Mouse (Mus musculus): ENCODE measurements at regions not wholly inside any gene's neighbourhood (a gene's known extent, or its start where the extent isn't known, plus 50 kb on each side); places are given as distances from the start of the nearest gene placed in this dataset.

DNA sequence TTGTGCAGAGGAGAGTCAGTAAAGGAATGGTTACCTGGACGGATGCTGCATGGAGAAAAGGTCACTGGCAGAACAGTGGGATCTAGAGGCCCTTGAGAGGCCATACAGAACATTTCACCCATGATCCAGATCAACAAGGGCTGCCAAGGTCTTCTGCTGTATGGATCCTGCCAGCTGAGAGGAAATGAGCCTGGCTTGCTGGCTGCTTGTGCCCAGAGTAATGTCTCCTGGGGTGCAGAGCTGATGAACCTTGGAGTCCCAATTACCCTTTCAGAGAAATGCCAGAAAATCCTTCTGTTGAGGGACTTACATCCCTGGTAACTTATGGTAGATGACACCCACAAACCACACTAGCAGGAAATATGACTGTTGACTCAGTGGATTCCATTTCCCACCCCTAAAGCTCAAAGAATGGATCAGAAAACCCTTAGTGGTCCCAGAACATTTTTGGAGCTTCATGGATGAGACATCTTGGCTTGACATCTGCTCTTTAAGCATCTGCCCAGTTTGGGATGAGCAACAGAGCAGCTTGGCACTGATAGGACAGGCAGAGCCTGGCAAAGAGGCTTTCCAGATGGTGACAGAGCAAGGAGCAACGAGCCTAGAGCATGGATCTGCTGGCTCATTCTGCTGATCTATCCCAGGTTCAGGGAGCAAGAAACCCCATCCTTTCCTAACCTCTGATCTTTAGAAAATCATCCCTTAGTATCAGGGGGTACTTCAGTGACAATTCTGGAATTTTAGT is 416.6 kb downstream of the Adra2a start:
- DNase-seq (ENCODE audit: low spot score in 2 of 2) = no peak

DNA sequence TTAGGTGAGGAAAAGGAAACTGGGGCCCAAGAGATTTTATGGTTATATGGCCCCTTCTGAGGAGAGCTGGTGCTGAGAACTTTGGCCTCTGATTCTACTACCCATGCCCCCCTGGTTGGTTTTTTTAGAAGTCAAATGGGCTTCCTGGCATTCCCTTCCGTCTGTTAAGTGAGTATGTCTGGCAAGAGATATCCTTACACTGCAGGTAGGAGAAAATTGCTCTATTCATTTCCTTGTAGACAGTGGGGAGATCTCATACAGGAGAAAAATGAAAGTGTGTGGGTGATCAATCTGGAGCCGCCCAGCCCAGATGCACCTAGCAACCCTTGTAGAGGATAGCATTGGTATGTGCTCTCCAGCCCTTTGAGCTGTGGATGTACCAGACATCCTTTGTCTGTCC is 418.5 kb downstream of the Adra2a start:
- no peak for DNase-seq (ENCODE audit: low spot score in 2 of 2)

DNA sequence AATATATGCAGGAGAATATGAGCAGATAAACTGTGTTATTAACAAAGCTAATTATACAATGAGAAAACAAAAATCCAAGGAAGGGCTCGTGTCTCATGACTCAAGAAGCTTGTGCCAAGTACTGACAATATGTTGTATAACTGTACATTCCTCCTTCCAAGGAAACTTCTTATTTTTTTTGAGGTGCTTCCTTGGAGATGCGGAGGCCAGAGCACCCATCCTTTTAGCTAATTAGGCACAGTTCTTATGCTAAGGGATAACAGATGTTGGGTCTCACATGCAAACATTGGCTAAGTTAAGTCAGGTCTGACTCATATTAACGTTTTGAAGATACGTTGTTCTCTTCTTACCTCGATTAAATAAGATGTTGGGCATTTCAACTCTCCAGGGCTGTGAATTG is 426.1 kb downstream of the Adra2a start:
- DNase-seq (ENCODE audit: low spot score in 2 of 2) = no peak

DNA sequence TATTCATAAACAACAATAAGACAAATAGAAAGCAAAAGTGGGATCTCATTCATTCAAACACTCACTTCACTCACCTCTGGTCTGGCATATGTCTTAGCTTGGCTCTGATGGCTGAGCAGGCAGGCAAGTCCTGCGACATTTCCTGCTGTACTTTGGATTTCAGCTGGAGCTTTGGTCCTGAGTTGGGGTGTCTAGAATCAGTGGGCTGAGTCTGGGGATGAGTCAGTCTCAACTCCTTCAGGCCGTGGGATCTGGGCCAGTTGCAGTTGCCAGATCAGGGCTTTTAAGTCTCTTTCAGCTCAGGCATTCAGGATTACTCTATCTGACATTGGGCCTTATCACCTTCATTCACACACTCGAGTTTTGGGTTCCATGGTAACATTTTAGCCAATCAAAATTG is 454.1 kb downstream of the Adra2a start:
- no peak for DNase-seq (ENCODE audit: low spot score in 2 of 2)

- no peak for DNase-seq (ENCODE audit: low spot score in 2 of 2)
Observed at GRCm38 (mm10) chr19:54533858-54534257, 489.9 kb downstream of the Adra2a start.

GRCm38 (mm10) chr19:54555351-54555750 is 511.4 kb downstream of the Adra2a start:
- no peak for DNase-seq (ENCODE audit: low spot score in 2 of 2)

DNA sequence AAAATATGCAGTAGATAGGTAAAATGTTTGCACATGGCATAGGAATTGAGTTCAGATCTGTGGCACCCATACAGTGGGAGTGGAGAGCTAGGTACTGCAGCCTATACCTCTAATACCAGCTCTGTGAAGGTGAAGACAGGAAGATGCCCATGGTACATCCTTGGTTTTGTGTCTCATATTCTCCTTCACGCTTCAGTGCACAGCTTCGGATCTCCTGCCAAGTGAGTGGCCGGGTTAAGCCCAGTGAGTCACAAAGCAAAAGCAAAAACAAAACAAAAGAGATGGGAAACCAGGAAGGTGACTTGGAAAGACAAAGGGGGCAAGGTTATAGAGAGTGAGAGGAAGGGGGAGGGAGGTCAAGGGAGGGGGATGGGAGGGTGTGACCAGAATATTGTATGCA is 514.0 kb downstream of the Adra2a start:
- DNase-seq (ENCODE audit: low spot score in 2 of 2) = no peak

DNA sequence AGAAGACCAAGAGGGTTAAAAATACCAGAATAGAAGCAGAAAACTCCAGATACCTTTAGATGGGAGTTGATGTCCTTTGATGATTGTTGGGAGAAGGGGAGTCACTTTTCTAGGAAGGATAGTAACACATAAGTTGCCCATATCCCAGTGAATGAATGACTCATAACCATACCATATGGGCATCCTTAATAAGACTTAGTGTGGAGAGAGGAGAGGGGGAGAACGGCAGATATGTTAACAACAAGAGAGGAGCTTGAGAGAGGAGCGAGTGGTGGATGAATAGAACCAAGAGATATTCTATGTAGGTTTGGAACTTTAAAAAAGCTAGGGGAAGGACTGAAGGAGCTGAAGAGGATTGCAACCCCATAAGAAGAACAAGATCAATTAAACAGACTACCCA is 539.6 kb downstream of the Adra2a start:
- no peak for DNase-seq (ENCODE audit: low spot score in 2 of 2)

DNA sequence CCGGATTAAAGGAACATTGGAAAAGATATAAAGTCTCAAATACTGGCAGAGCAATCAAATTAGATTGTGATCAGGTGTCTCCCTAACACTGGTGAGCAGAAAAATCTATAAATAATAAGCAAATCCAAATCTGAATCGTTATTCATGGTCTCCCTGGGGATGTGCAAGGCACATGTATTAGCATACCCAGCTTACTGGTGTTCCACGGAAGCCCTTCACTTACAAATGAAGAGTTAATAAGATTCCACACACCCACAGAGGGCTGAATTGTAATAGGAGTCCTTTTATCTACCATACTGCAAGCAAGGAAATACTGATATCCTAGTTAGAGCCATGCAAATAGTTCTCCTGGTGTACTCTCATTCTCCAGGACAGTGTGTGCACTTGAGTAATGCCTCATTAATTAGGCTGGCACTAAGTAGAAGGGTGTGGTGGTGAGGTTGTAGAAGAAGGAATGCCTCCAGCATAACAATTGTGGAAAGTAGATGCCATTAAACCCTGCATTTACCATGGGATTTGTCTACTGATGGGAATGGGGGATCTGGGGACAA is 540.8 kb downstream of the Adra2a start:
- DNase-seq (ENCODE audit: low spot score in 2 of 2) = no peak

GRCm38 (mm10) chr19:54585326-54585725 is 541.4 kb downstream of the Adra2a start:
- no peak for DNase-seq (ENCODE audit: low spot score in 2 of 2)

DNA sequence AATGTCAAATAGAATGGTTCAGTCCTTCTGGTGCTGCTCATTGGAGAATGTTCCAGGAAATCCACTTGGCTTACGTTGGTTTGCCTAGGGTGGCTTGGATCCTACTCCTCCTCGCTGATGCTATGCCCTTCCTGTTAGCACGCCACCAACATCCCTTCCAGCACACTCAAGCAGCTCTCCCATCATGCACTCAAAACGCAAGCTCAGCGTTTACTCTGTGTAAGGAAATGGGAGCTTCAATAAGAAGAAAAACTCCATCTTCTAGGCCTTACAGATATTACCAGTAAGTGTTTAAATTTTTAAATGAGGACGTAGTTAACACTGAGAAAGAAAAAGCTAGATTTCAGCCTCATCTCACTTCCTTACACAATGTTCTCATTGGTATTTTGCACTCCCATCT is 523.7 kb downstream of the Gpam start:
- DNase-seq (ENCODE audit: low spot score in 2 of 2) = no peak

DNA sequence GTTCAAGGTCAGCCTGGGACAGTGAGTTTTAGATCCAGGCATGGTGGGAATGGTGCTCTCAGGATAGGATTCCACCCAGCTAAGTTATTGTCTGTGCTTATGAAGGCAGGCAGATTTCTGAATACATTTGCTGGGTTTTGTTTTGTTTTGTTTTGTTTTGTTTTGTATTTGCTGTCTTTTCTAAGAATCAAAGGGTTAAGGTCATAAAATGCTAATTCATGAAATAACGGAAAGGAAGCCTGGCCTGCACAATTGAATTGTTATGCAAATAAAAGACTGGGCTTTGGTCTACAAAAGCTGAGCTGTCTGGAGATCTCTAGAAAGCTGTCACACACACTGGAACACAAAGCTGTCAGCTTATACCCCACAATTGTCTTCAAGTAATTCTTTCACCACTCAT is 521.7 kb downstream of the Gpam start:
- DNase-seq (ENCODE audit: low spot score in 2 of 2) = no peak

DNA sequence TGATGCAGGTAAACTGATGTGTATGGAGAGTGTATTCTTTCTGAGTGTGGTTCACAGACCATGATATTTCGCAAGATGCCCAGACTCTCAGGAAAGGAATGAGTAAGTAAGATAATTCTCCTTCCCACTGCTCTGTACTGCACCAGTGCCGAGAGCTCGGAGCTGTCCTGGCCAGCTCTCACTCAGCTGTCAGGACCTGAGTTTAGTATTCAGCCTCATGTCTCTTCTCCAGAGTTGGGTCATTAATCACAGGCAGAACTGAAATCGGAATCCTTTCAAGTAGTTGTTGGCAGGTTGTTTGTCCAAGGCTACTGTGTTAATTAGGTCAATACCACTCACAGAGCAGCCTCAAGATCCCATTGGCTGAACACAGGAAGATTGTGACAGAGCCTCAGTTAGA is 510.1 kb downstream of the Gpam start:
- DNase-seq (ENCODE audit: low spot score in 2 of 2) = no peak

All from spleen, postnatal 14 days (tissue).